Mouse (Mus musculus) megakaryocyte, adult 5-6 weeks (primary cell): ENCODE data around the gene Lrrc74a. TPM values are rescaled to one million over a fixed set of nuclear protein-coding genes. Genes with fewer than 3 reads are reported as not detected.
A peak's percentile ranks its signal among the peaks of the same experiment; 100 is the strongest.

Experiments
- ATAC-seq: 2 replicates; pipeline ENCODE4 v1.8.0; 2016; ENCODE audit warnings: mild to moderate bottlenecking, inconsistent platforms; ENCODE audit not compliant: poor library complexity, severe bottlenecking
- total RNA-seq, 2 experiments: library from RNA; stranded (forward) in 1 of 2; stranded (reverse) in 1 of 2; fragments of 153-499, 151-499 nt in 1 of 2; fragments of 221-1000, 200-1000 nt in 1 of 2; gene quantifications; 2 replicates each; pipeline versions ENCODE4 v1.2.3 to v1.2.4; 2015 to 2017

Lrrc74a gene
- total RNA-seq, 2 experiments from 2014 or later, result not detected

GRCm38 (mm10) chr12:86781654-86782202, 47.6 kb downstream of the Lrrc74a start:
- ATAC-seq, result no peak

DNA sequence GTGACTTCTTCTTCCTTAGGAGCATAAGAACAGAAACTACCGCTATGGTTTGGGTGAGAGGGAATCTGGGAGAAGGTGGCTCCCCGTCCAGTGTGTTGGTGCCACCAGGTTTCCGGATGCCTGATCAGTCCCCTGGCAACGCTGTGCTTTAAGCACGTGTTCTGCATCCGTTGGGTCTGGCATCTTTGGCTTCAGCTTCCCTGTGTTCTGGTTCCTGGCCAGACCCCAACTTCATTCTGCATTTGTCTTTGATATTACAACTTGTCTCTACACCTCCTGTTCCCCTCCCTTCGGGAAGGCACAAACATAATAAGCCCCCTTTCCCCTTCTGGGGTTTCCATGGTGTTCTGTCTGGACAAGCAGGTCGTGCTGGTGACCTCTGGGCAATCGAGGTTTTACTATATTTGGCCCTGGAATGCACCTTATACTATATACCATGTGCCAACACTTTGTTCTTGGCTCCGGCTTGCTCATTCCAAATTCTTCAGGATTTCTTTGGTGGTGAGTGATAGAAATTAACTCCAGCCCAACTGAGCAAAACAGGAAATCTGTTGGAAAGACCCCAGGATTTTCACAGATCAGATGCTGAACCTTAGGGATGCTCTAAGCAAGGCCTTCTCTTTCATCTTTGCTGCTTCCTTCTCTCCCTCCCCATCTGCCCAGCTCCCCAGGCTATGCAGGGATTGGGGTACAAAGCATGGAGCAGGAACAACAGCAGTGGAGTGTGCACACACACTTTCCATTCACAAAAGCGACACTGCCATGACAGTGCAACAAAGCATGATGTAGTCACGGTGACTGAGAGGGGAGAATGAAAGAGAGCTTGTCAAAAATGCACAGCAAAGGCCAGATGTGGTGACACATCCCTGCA, 52.2 kb downstream of the Lrrc74a start:
- ATAC-seq, result no peak

- ATAC-seq, result no peak
Measured at GRCm38 (mm10) chr12:86787020-86787553, 52.9 kb downstream of the Lrrc74a start.

DNA sequence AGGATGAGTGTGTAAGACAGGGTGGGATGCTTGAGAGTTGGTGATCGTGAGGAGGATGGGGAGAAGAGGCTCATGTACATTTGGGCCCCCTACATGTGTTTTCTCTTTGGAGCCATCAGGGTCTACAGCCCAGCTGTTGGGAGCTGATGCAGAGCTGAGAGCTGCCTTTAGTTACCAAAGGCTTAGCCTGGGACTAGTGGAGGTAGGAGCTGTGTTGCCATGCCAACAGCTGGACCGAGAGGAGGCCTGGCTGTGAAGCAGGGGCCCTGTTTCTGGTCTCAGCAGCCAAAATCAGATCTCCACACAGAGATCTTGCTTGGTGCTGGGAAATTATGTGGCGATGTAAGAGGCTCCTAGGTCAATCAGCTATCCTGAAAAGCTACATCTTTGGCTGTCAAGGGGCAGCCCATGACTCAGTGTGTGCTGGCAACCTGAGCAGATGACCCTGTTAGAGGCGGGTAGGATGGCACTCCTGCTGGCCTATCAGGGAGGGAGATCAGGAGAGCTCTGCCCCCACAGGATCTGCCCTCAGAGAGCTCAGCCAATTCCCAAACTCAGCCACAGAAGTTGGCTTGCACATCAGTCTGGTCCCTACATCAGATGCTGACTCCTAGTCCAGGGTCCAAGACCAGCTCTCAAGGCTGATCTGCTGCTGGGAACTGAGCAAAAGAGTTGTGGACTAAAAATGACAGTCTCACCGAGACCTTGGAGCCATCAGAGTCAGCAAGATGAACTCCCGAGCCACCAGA, 56.1 kb downstream of the Lrrc74a start:
- ATAC-seq, result no peak

- ATAC-seq, result no peak
Measured at GRCm38 (mm10) chr12:86790849-86791127, 56.6 kb downstream of the Lrrc74a start.

DNA sequence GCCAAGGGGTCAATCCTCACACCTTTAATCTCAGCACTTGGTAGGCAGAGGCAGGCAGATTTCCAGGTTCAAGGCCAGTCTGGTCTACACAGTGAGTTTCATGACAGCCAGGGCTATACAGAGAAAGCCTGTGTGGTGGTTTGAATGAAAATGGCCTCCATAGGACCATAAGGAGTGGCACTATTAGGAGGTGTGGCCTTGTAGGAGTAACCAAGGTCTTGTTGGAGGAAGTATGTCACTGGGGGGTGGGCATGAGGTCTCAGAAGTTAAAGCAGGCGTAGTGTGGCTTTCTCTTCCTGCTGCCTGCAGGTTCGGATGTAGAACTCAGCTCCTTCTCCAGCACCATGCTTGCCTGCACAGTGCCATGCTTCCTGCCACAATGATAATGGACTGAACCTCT, 57.8 kb downstream of the Lrrc74a start:
- ATAC-seq, result no peak

GRCm38 (mm10) chr12:86793830-86794229, 59.7 kb downstream of the Lrrc74a start:
- ATAC-seq, result no peak

DNA sequence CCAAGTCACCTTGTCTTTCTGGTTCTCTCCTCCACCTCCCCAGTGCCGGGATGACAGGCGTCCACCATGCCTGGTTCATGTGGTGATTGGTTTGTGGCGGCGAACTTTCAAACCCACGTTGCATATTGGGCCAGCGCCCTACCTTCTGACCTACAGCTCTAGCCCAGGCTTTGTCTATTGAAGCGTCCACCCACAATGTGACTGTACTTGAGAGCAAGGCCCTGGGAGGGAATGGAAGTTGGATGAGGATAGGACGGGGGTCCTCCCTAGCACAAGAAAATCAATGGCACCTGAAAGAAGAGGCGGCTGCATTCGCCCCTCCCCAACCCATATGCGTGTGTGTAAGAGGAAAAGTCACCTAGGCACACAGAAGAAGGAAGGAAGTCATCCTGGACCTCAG, 60.2 kb downstream of the Lrrc74a start:
- ATAC-seq, result no peak

GRCm38 (mm10) chr12:86795076-86795837, 61.1 kb downstream of the Lrrc74a start:
- peak; percentile 21 for ATAC-seq

DNA sequence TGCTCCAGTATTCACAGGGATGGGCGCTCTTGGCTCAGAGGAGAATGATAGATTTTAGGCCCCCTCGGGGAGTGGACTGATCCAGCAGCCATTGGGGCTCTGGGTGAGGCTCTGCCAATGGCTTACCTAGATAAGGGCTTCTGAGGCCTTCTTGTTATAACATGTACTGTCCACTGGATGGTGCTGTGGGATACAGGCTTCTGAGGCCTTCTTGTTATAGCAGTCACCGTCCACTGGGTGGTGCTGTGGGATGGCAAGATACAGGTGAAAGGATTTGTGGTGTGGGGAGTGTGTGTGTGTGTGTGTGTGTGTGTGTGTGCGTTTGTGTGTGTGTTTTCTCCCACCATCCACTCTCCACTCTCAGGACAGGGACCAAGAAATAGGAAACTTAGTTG, 61.7 kb downstream of the Lrrc74a start:
- peak; percentile 94 for ATAC-seq

- no peak for ATAC-seq
Measured at GRCm38 (mm10) chr12:86796351-86796750, 62.2 kb downstream of the Lrrc74a start.

DNA sequence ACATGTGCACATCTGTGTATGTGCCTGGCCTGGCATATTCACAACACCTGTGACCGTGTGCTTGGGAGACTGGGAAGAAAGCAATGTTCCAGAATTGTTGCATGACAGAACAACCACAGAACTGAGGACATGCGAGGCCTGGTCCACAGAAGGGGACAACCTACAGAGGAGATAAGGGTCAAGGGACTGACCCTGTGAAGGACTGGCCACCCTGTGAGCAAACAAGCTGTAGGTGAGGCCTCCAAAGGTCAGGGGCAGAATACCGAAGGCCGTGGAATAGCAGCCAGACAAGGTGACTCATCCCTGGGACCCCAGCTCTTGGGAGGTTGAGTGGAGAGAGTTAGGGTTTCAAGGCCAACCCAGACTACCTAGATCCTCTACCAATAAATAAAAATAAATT, 63.6 kb downstream of the Lrrc74a start:
- ATAC-seq, result no peak

- ATAC-seq, result no peak
Measured at GRCm38 (mm10) chr12:86798773-86799540, 64.8 kb downstream of the Lrrc74a start.

GRCm38 (mm10) chr12:86799786-86800185, 65.6 kb downstream of the Lrrc74a start:
- ATAC-seq, result no peak

DNA sequence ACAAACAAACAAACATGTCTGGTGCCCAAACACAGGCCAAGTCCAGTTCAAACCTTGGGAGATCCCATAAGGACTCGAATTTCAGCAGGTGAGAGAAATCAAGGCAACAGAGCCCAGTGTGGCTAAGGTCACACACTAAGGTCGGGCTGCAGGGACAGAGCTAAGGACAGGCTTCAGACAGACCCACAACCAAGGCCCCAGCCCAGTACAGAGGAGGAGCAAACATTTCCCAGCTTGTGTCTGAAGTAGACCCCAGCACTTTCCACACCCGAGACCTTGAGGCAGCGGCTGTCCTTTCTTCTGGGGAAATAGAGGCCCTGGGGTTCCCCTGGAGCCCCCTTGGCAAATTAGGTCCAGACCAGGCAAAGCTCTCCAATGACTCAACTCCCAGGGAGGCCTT, 66.2 kb downstream of the Lrrc74a start:
- ATAC-seq, result no peak

- ATAC-seq, result peak; percentile 61
Measured at GRCm38 (mm10) chr12:86800765-86801147, 66.6 kb downstream of the Lrrc74a start.

DNA sequence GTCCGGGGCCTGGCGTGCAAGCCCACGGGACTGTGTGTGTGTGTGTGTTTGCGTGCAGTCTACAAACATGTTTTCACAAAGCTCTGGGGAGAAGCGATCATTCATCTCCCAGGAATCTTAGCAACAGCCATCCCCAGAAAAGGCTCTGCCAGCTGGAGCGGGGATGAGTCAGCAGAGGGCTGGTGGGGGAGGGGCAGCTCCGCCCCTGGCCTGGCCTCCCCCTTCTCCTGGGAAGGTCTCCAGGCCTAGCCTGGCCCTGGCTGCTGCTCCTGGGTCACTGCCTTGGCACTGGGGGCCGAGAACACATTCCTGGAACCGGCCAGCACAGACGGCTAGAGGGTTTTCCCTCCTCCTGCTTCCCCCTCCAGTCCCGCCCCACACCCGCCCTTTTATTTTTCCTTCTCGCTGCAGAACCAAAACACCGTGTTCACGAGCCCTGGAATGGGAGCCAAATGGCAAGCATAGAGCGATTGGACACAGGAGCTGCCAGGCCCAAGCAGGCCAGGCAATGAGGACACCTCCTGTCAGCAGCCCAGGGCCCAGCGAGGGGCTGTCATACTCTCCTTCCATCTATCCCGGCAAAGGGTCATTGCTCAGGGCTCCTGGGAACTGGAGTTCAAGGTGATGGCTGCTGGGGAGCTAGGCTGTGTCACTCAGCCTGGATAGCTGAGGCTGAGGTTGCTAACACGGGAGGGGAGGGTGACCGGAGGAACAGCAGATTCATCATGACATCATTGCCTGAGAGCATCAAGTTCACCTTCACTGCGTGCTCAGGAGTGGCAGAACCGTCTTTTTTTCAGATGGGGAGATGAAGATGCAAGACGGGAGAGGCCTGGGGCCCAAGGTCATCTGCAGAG, 67.2 kb downstream of the Lrrc74a start:
- ATAC-seq, result peak; percentile 43

GRCm38 (mm10) chr12:86802005-86802671, 68.0 kb downstream of the Lrrc74a start:
- ATAC-seq, result no peak

- ATAC-seq, result no peak
Measured at GRCm38 (mm10) chr12:86802899-86803298, 68.7 kb downstream of the Lrrc74a start.
